Mouse (Mus musculus): Measurements from ENCODE around the gene Ppdpf. TPM values are rescaled to one million over a fixed set of nuclear protein-coding genes. Genes with fewer than 3 reads are reported as not detected.

The Ppdpf gene
- polyA plus RNA-seq, 1 experiment from 2014 or later: 444 TPM

- H3K4me3 ChIP-seq: no peak overlapping the region
- no peaks in the 10 kb centered on the region for H3K36me3 ChIP-seq
- H3K4me2 ChIP-seq: no peak overlapping the region
- no peaks in the 10 kb centered on the region for H3K4me1 ChIP-seq (replicated peaks)
- 0 out of 2 replicates have a peak, but pooled peaks cover 4% of the 10 kb centered on the region for H3K27me3 ChIP-seq
- H3K27ac ChIP-seq: no peak overlapping the region
- ATAC-seq (ENCODE audit: low FRiP score): no peak
- H3K9me3 ChIP-seq: no peaks in the 10 kb centered on the region
- no peak overlapping the region for H3K9ac ChIP-seq
- whole genome bisulfite sequencing: 85% methylated on average over 6 of the region's 6 CpGs
These were observed 15.8 kb downstream of the Ppdpf start for GRCm38 (mm10) chr2:181202886-181203285.

GRCm38 (mm10) chr2:181205678-181206077 lies 18.6 kb downstream of the Ppdpf start:
- ATAC-seq (ENCODE audit: low FRiP score): no peak
- H3K9me3 ChIP-seq: no peaks in the 10 kb centered on the region

GRCm38 (mm10) chr2:181206118-181206517 lies 19.1 kb downstream of the Ppdpf start:
- no peak overlapping the region for H3K9ac ChIP-seq
- H3K4me2 ChIP-seq: no peak overlapping the region
- H3K4me3 ChIP-seq: no peak overlapping the region
- H3K27me3 ChIP-seq: peaks cover 14% of the 10 kb centered on the region
- no peak for ATAC-seq (ENCODE audit: low FRiP score)
- WGBS: 87% methylated on average over 9 of the region's 9 CpGs
- no peak overlapping the region for H3K27ac ChIP-seq
- H3K4me1 ChIP-seq (replicated peaks): no peaks in the 10 kb centered on the region
- no peaks in the 10 kb centered on the region for H3K36me3 ChIP-seq
- H3K9me3 ChIP-seq: no peaks in the 10 kb centered on the region

More at GRCm38 (mm10) chr2:181205678-181206077, 18.6 kb downstream of the Ppdpf start:
- no peaks in the 10 kb centered on the region for H3K36me3 ChIP-seq
- no peaks in the 10 kb centered on the region for H3K4me1 ChIP-seq (replicated peaks)
- no peak overlapping the region for H3K4me3 ChIP-seq
- H3K27ac ChIP-seq: no peak overlapping the region
- no peak overlapping the region for H3K4me2 ChIP-seq
- H3K27me3 ChIP-seq: peaks cover 11% of the 10 kb centered on the region
- H3K9ac ChIP-seq: no peak overlapping the region
- 93% methylated on average over 5 of the region's 5 CpGs for WGBS

- Histone ChIP-seq H3K9me3 (no peaks in the 10 kb centered on the region), H3K9ac (peak overlapping the region; percentile 59), H3K36me3 (no peaks in the 10 kb centered on the region), H3K4me2 (peak overlapping the region; percentile 56), H3K27ac (no peak overlapping the region), H3K4me3 (peak overlapping the region; percentile 29), H3K4me1 (replicated peaks) (peaks cover 15% of the 10 kb centered on the region), H3K27me3 (peaks cover 56% of the 10 kb centered on the region)
- 4% methylated on average over 34 of the region's 34 CpGs for WGBS
- no peak for ATAC-seq (ENCODE audit: low FRiP score)
These were observed 25.5 kb downstream of the Ppdpf start for GRCm38 (mm10) chr2:181212389-181213020.

GRCm38 (mm10) chr2:181213021-181213445 lies 26.0 kb downstream of the Ppdpf start, which contains the start of gene Srms:
Gene Srms (minus strand): TSS chr2:181213185.
- Histone ChIP-seq H3K27ac (no peak within 1 kb of the TSS), H3K9me3 (no peaks in the 10 kb centered on the region), H3K36me3 (no peaks in the 10 kb centered on the region), H3K4me3 (peak within 1 kb of the TSS; percentile 29), H3K27me3 (peaks cover 56% of the 10 kb centered on the region), H3K4me2 (peak within 1 kb of the TSS; percentile 56), H3K4me1 (replicated peaks) (peaks cover 15% of the 10 kb centered on the region), H3K9ac (peak within 1 kb of the TSS; percentile 59)
- ATAC-seq (ENCODE audit: low FRiP score): no peak
- WGBS: under 1% methylated on average over 17 of the region's 17 CpGs

- WGBS: 94% methylated on average over 6 of the region's 6 CpGs
- ATAC-seq (ENCODE audit: low FRiP score): no peak
- peaks cover 52% of the 10 kb centered on the region for H3K27me3 ChIP-seq
These were observed 29.0 kb downstream of the Ppdpf start for GRCm38 (mm10) chr2:181216037-181216436.

GRCm38 (mm10) chr2:181218881-181219485 lies 31.9 kb downstream of the Ppdpf start:
- Histone ChIP-seq H3K36me3 (no peaks in the 10 kb centered on the region), H3K4me1 (replicated peaks) (peaks cover 15% of the 10 kb centered on the region), H3K4me3 (no peak overlapping the region), H3K4me2 (peak overlapping the region; percentile 58), H3K27ac (peak overlapping the region; percentile 18; the same call in 1 of the 2 replicates), H3K9me3 (no peaks in the 10 kb centered on the region), H3K27me3 (peaks cover 28% of the 10 kb centered on the region), H3K9ac (no peak overlapping the region)
- ATAC-seq (ENCODE audit: low FRiP score): no peak
- WGBS: 71% methylated on average over 5 of the region's 5 CpGs

More at GRCm38 (mm10) chr2:181216037-181216436, 29.0 kb downstream of the Ppdpf start:
- Histone ChIP-seq H3K36me3 (no peaks in the 10 kb centered on the region), H3K4me2 (no peak overlapping the region), H3K9me3 (no peaks in the 10 kb centered on the region), H3K27ac (no peak overlapping the region), H3K9ac (no peak overlapping the region), H3K4me1 (replicated peaks) (peaks cover 31% of the 10 kb centered on the region), H3K4me3 (no peak overlapping the region)

GRCm38 (mm10) chr2:181219538-181220216 lies 32.6 kb downstream of the Ppdpf start, which contains the start of gene Fndc11:
Gene Fndc11 (plus strand): TSS chr2:181220013.
- WGBS: 4% methylated on average over 25 of the region's 25 CpGs
- H3K27ac ChIP-seq: peak within 1 kb of the TSS; percentile 18; the same call in 1 of the 2 replicates
- peak within 1 kb of the TSS; percentile 27 for H3K4me3 ChIP-seq
- peaks cover 21% of the 10 kb centered on the region for H3K27me3 ChIP-seq
- no peaks in the 10 kb centered on the region for H3K36me3 ChIP-seq
- peak; percentile 88 for ATAC-seq (ENCODE audit: low FRiP score)
- peak within 1 kb of the TSS; percentile 43; the same call in 1 of the 2 replicates for H3K9ac ChIP-seq
- H3K4me2 ChIP-seq: peak within 1 kb of the TSS; percentile 58
- peaks cover 15% of the 10 kb centered on the region for H3K4me1 ChIP-seq (replicated peaks)
- no peaks in the 10 kb centered on the region for H3K9me3 ChIP-seq

- no peak overlapping the region for H3K9ac ChIP-seq
- peaks cover 18% of the 10 kb centered on the region for H3K27me3 ChIP-seq
- no peaks in the 10 kb centered on the region for H3K36me3 ChIP-seq
- ATAC-seq (ENCODE audit: low FRiP score): no peak
- H3K4me2 ChIP-seq: peak overlapping the region; percentile 58
- H3K4me3 ChIP-seq: peak overlapping the region; percentile 27; the same call in 1 of the 2 replicates
- WGBS: 58% methylated on average over 2 of the region's 2 CpGs
- no peaks in the 10 kb centered on the region for H3K9me3 ChIP-seq
- H3K27ac ChIP-seq: no peak overlapping the region
- H3K4me1 ChIP-seq (replicated peaks): peaks cover 15% of the 10 kb centered on the region
These were observed 33.3 kb downstream of the Ppdpf start for GRCm38 (mm10) chr2:181220361-181220760.

GRCm38 (mm10) chr2:181224994-181225393 lies 37.9 kb downstream of the Ppdpf start:
- Histone ChIP-seq H3K9ac (no peak overlapping the region), H3K4me3 (no peak overlapping the region), H3K36me3 (no peaks in the 10 kb centered on the region), H3K9me3 (no peaks in the 10 kb centered on the region), H3K4me2 (no peak overlapping the region), H3K4me1 (replicated peaks) (peaks cover 6% of the 10 kb centered on the region), H3K27me3 (peaks cover 5% of the 10 kb centered on the region; the same call in 1 of the 2 replicates), H3K27ac (no peak overlapping the region)
- no peak for ATAC-seq (ENCODE audit: low FRiP score)
- WGBS: 89% methylated on average over 2 of the region's 2 CpGs

- H3K36me3 ChIP-seq: no peaks in the 10 kb centered on the region
- 86% methylated on average over 3 of the region's 3 CpGs for WGBS
- no peaks in the 10 kb centered on the region for H3K4me1 ChIP-seq (replicated peaks)
- no peak overlapping the region for H3K27ac ChIP-seq
- H3K9ac ChIP-seq: no peak overlapping the region
- no peak for ATAC-seq (ENCODE audit: low FRiP score)
- no peak overlapping the region for H3K4me3 ChIP-seq
- no peaks in the 10 kb centered on the region for H3K9me3 ChIP-seq
- H3K4me2 ChIP-seq: no peak overlapping the region
- no peaks in the 10 kb centered on the region for H3K27me3 ChIP-seq
These were observed 40.1 kb downstream of the Ppdpf start for GRCm38 (mm10) chr2:181227122-181227521.

- H3K9me3 ChIP-seq: no peaks in the 10 kb centered on the region
- H3K4me1 ChIP-seq (replicated peaks): no peaks in the 10 kb centered on the region
- WGBS: 81% methylated on average over 1 of the region's 1 CpGs
- H3K27me3 ChIP-seq: no peaks in the 10 kb centered on the region
- H3K9ac ChIP-seq: no peak overlapping the region
- H3K4me3 ChIP-seq: no peak overlapping the region
- H3K4me2 ChIP-seq: no peak overlapping the region
- no peak overlapping the region for H3K27ac ChIP-seq
- no peak for ATAC-seq (ENCODE audit: low FRiP score)
- no peaks in the 10 kb centered on the region for H3K36me3 ChIP-seq
These were observed 41.3 kb downstream of the Ppdpf start for GRCm38 (mm10) chr2:181228335-181228734.

Data from hindbrain, embryonic 13.5 days (tissue).